Mouse (Mus musculus): ENCODE measurements around the gene Rnasek. TPM values are rescaled to one million over a fixed set of nuclear protein-coding genes. Genes with fewer than 3 reads are reported as not detected.

The Rnasek gene
- polyA plus RNA-seq, 1 experiment from 2014 or later = 278 TPM

GRCm38 (mm10) chr11:70234037-70234436, 5.6 kb downstream of the Rnasek start:
- H3K4me2 ChIP-seq (replicated peaks) = no peak overlapping the region
- H3K36me3 ChIP-seq = peaks cover 15% of the 10 kb centered on the region
- H3K27me3 ChIP-seq = peaks cover 20% of the 10 kb centered on the region
- 68% methylated on average over 5 of the region's 5 CpGs for WGBS
- no peak overlapping the region for H3K9ac ChIP-seq (replicated peaks)
- no peak overlapping the region for H3K27ac ChIP-seq (replicated peaks)
- no peak overlapping the region for H3K4me3 ChIP-seq
- peaks cover 55% of the 10 kb centered on the region for H3K4me1 ChIP-seq
- no peaks in the 10 kb centered on the region for H3K9me3 ChIP-seq
- ATAC-seq (replicated peaks) = no peak

DNA sequence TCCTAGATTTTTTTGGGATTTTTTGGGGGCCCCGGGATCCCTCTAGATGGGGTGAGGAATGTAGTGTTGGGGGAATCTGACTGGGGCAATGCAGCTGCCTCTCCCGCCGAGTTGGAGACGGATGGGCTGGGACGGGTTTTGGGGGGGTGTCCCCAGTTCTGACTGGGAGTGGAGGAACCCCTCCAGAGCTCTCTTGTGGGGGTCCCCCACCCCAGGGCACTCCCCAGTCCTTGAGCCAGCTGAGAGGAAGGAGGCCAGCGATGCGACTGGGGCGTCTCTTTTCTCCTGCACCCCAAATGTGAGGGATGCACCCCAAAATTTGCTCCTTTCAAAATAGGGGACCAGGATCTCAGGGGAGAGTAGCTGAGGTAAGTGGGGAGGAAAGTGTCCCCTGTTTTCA, 6.6 kb downstream of the Rnasek start:
- WGBS = 45% methylated on average over 8 of the region's 8 CpGs
- Histone ChIP-seq H3K9me3 (no peaks in the 10 kb centered on the region), H3K27me3 (peaks cover 27% of the 10 kb centered on the region), H3K9ac (replicated peaks) (peak overlapping the region; percentile 59), H3K4me2 (replicated peaks) (peak overlapping the region; percentile 52), H3K36me3 (peaks cover 15% of the 10 kb centered on the region), H3K4me3 (peak overlapping the region; percentile 39), H3K4me1 (peaks cover 54% of the 10 kb centered on the region), H3K27ac (replicated peaks) (no peak overlapping the region)
- no peak for ATAC-seq (replicated peaks)

DNA sequence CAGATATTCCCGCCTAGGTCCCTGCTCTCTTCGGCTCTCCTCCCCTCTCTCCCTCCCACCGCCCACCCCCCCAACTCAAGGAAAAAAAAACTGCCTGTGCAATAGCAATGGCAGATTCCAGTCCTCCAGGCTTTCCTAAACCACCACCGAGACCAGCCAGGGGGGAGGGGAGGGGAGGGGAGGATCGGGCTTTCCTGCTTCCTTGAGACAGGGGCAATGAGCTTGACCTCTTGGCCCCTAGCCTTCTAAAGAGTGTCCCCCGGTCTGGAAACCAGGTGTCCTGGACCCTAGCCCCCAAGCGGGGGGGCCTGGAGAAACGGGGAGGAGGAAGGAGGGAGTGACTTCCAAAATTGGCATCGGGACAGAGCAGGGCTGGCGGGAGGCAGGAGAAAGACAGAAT, 7.1 kb downstream of the Rnasek start:
- H3K4me1 ChIP-seq = peaks cover 58% of the 10 kb centered on the region
- peak overlapping the region; percentile 59 for H3K9ac ChIP-seq (replicated peaks)
- H3K27ac ChIP-seq (replicated peaks) = no peak overlapping the region
- peaks cover 15% of the 10 kb centered on the region for H3K36me3 ChIP-seq
- WGBS = 3% methylated on average over 9 of the region's 10 CpGs
- H3K4me3 ChIP-seq = peak overlapping the region; percentile 39
- peak overlapping the region; percentile 52 for H3K4me2 ChIP-seq (replicated peaks)
- H3K9me3 ChIP-seq = no peaks in the 10 kb centered on the region
- peaks cover 32% of the 10 kb centered on the region for H3K27me3 ChIP-seq
- no peak for ATAC-seq (replicated peaks)

DNA sequence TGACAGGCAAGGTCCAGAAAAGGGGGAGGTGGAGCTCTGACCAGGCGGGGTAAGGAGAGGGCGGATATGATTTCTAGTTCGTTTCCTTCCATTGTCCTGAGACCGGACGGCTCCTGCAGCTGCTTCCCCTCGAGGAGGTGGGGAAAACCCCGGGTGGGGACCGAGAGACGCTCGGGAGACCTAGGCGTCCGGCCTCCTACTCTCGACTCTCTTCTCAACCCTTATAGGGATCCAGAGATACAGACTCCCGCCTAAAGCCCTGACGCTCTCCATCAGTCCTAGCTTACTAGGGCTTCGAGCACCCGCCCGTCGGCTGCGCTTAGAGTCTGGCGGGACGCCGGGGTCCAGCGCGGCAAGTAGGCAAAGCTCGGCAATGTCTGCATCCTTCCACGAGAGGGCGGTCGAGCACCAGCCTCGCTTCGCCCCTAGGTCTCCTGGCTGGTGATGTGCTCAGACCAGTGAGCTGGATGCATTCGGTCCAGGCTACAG, 9.4 kb downstream of the Rnasek start:
- peak; percentile 23; the same call in 1 of the 2 replicates for ATAC-seq (replicated peaks)
- Histone ChIP-seq H3K36me3 (peaks cover 11% of the 10 kb centered on the region), H3K4me2 (replicated peaks) (peak overlapping the region; percentile 46), H3K4me3 (peak overlapping the region; percentile 32), H3K9ac (replicated peaks) (peak overlapping the region; percentile 30), H3K9me3 (no peaks in the 10 kb centered on the region), H3K27me3 (peaks cover 39% of the 10 kb centered on the region), H3K4me1 (peaks cover 62% of the 10 kb centered on the region), H3K27ac (replicated peaks) (0 out of 2 replicates have a peak overlapping the region, but pooled peaks have one; percentile 49)
- WGBS = under 1% methylated on average over 32 of the region's 32 CpGs

- Histone ChIP-seq H3K27me3 (peaks cover 39% of the 10 kb centered on the region), H3K9ac (replicated peaks) (peak within 1 kb of the TSS; percentile 30), H3K36me3 (peaks cover 2% of the 10 kb centered on the region; the same call in 1 of the 2 replicates), H3K4me2 (replicated peaks) (peak within 1 kb of the TSS; percentile 46), H3K4me1 (peaks cover 62% of the 10 kb centered on the region), H3K4me3 (peak within 1 kb of the TSS; percentile 32), H3K9me3 (no peaks in the 10 kb centered on the region), H3K27ac (replicated peaks) (peak within 1 kb of the TSS; percentile 49; the same call in 1 of the 2 replicates)
- 2% methylated on average over 39 of the region's 39 CpGs for WGBS
- no peak for ATAC-seq (replicated peaks)
Measured at GRCm38 (mm10) chr11:70229260-70230010, 10.2 kb downstream of the Rnasek start, which contains the start of gene Bcl6b. TSS of gene Bcl6b (minus strand) at chr11:70229798.

DNA sequence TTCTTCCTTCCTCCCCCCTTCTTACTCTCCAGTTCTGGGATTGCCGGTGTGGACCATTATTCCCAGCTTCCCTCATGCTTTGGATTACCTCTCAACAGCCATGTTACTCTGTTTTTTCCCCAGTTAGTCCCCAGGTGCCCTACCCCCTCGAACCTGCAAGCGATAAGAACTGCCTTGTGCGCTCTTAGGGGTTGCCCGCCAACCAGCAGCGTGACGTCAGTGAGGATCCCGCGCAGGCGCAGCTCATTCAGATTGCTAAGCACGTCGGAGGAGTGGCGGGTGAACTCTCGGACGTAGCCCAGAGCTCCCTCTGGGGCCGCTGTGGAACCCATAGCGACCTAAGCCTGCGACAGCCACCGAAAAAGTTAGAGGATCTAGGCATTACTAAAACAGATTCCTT, 10.8 kb downstream of the Rnasek start:
- H3K4me1 ChIP-seq = peaks cover 59% of the 10 kb centered on the region
- peak overlapping the region; percentile 32 for H3K4me3 ChIP-seq
- H3K27me3 ChIP-seq = peaks cover 39% of the 10 kb centered on the region
- H3K36me3 ChIP-seq = no peaks in the 10 kb centered on the region
- no peak overlapping the region for H3K27ac ChIP-seq (replicated peaks)
- peak overlapping the region; percentile 21; the same call in 1 of the 2 replicates for H3K9ac ChIP-seq (replicated peaks)
- H3K9me3 ChIP-seq = no peaks in the 10 kb centered on the region
- ATAC-seq (replicated peaks) = peak; percentile 41; the same call in 1 of the 2 replicates
- WGBS = under 1% methylated on average over 19 of the region's 19 CpGs
- peak overlapping the region; percentile 46 for H3K4me2 ChIP-seq (replicated peaks)

DNA sequence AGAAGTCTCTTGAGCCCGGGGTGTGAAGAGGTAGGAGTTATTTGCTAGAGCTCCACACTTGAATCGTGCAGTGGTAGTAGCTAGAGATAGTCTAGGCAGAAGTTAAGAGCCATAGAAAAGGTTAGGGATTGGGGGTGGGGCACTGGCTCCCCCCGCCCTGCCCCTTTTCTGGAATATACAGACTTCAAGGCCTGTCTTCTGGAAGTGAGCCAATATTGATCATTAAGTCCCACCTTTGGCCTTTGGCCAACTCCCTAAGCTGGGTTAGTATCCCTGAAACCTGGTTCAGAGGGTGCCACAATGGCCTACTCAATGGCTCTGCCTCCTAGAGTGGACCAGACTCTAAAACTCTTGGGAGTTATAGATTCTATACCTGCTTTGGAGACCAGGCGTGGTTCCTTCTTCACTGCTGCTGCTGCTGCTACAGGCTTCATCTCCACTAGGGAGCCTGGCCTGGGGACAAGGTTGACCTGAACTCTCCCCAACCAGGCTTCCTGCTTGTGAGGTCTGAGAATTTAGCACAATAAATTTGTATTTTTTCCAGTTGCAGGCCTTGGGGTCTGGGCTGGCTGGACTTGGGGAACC, 11.9 kb downstream of the Rnasek start:
- H3K4me3 ChIP-seq = 0 out of 2 replicates have a peak overlapping the region, but pooled peaks have one; percentile 36
- H3K9ac ChIP-seq (replicated peaks) = no peak overlapping the region
- H3K9me3 ChIP-seq = no peaks in the 10 kb centered on the region
- peak overlapping the region; percentile 36; the same call in 1 of the 2 replicates for H3K27ac ChIP-seq (replicated peaks)
- H3K4me1 ChIP-seq = peaks cover 53% of the 10 kb centered on the region
- peak overlapping the region; percentile 5; the same call in 1 of the 2 replicates for H3K4me2 ChIP-seq (replicated peaks)
- no peaks in the 10 kb centered on the region for H3K36me3 ChIP-seq
- no peak for ATAC-seq (replicated peaks)
- 86% methylated on average over 4 of the region's 4 CpGs for WGBS
- H3K27me3 ChIP-seq = peaks cover 39% of the 10 kb centered on the region

- Histone ChIP-seq H3K27ac (replicated peaks) (peak overlapping the region; percentile 36), H3K9me3 (no peaks in the 10 kb centered on the region), H3K4me3 (peak overlapping the region; percentile 36), H3K4me1 (peaks cover 55% of the 10 kb centered on the region), H3K27me3 (peaks cover 39% of the 10 kb centered on the region), H3K9ac (replicated peaks) (peak overlapping the region; percentile 40; the same call in 1 of the 2 replicates), H3K4me2 (replicated peaks) (peak overlapping the region; percentile 46), H3K36me3 (no peaks in the 10 kb centered on the region)
- peak; percentile 41; the same call in 1 of the 2 replicates for ATAC-seq (replicated peaks)
- WGBS = 30% methylated on average over 5 of the region's 5 CpGs
Measured at GRCm38 (mm10) chr11:70227126-70227525, 12.5 kb downstream of the Rnasek start.

DNA sequence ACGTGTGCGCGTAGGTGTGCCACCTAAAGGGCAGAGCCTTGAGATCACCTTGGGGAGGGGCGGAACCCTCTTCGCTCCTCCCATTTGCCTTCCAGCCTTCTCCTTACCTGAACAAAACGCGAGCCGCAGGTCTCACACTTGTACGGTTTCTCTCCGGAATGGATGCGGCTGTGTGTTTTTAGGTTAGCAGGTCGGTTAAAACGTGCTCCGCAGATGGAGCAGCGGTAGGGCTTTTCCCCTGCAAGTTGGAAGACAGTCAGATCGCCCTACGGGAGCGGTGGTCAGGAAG, 13.1 kb downstream of the Rnasek start:
- Histone ChIP-seq H3K9me3 (no peaks in the 10 kb centered on the region), H3K27me3 (peaks cover 39% of the 10 kb centered on the region), H3K4me2 (replicated peaks) (peak overlapping the region; percentile 46), H3K9ac (replicated peaks) (peak overlapping the region; percentile 40), H3K4me3 (peak overlapping the region; percentile 36), H3K36me3 (no peaks in the 10 kb centered on the region), H3K4me1 (peaks cover 60% of the 10 kb centered on the region), H3K27ac (replicated peaks) (peak overlapping the region; percentile 36; the same call in 1 of the 2 replicates)
- 8% methylated on average over 18 of the region's 18 CpGs for WGBS
- ATAC-seq (replicated peaks) = no peak

- WGBS = 23% methylated on average over 27 of the region's 27 CpGs
- Histone ChIP-seq H3K4me1 (peaks cover 62% of the 10 kb centered on the region), H3K36me3 (no peaks in the 10 kb centered on the region), H3K27ac (replicated peaks) (peak overlapping the region; percentile 36; the same call in 1 of the 2 replicates), H3K4me2 (replicated peaks) (peak overlapping the region; percentile 46), H3K27me3 (peaks cover 39% of the 10 kb centered on the region), H3K9me3 (no peaks in the 10 kb centered on the region), H3K9ac (replicated peaks) (peak overlapping the region; percentile 40), H3K4me3 (peak overlapping the region; percentile 36)
- no peak; the same call in 1 of the 2 replicates for ATAC-seq (replicated peaks)
Measured at GRCm38 (mm10) chr11:70225798-70226601, 13.6 kb downstream of the Rnasek start.

- no peak overlapping the region for H3K4me2 ChIP-seq (replicated peaks)
- no peaks in the 10 kb centered on the region for H3K9me3 ChIP-seq
- no peak for ATAC-seq (replicated peaks)
- H3K4me1 ChIP-seq = peaks cover 55% of the 10 kb centered on the region
- H3K27ac ChIP-seq (replicated peaks) = no peak overlapping the region
- H3K4me3 ChIP-seq = no peak overlapping the region
- 95% methylated on average over 9 of the region's 9 CpGs for WGBS
- peaks cover 17% of the 10 kb centered on the region for H3K27me3 ChIP-seq
- H3K36me3 ChIP-seq = no peaks in the 10 kb centered on the region
- H3K9ac ChIP-seq (replicated peaks) = no peak overlapping the region
Measured at GRCm38 (mm10) chr11:70223724-70224123, 15.9 kb downstream of the Rnasek start.

All from forebrain, embryonic 15.5 days (tissue).